Mouse (Mus musculus) G1E (cell line): ENCODE results near the gene Ugt2a1.
"Not testable (repeated sequence)": the region's sequence is repeated elsewhere in the genome, so short reads cannot be mapped to it uniquely, and the experiment has no call there.

ENCODE experiments used
- CTCF ChIP-seq: IDR thresholded peaks from 2 replicates; pipeline ENCODE4 v1.5.1; 2012; ENCODE audit warnings: low read depth, low read length, inconsistent platforms, mixed read lengths
- GATA1 ChIP-seq: IDR thresholded peaks from 2 replicates; pipeline ENCODE4 v1.6.1; 2012; ENCODE audit warnings: borderline replicate concordance, low read length, inconsistent platforms, mixed read lengths

GRCm38 (mm10) chr5:87486706-87487105, 4.0 kb downstream of the Ugt2a1 start, which contains the start of gene Gm43638:
- not testable (repeated sequence) for TF ChIP-seq CTCF, GATA1
